Mouse (Mus musculus): ENCODE data around the gene Kazn.

The Kazn gene

GRCm38 (mm10) chr4:142052391-142053132 lies 186.6 kb downstream of the Kazn start:
- no peak for DNase-seq
